Mouse (Mus musculus): ENCODE results near the gene Barx2.

The Barx2 gene

GRCm38 (mm10) chr9:31888333-31888732 lies 24.9 kb downstream of the Barx2 start:
- DNase-seq (ENCODE audit: low spot score): no peak

GRCm38 (mm10) chr9:31886258-31886657 lies 27.0 kb downstream of the Barx2 start:
- no peak for DNase-seq (ENCODE audit: low spot score)

- DNase-seq (ENCODE audit: low spot score): no peak
These were observed 30.9 kb downstream of the Barx2 start for GRCm38 (mm10) chr9:31882376-31882775.

- no peak for DNase-seq (ENCODE audit: low spot score)
These were observed 37.7 kb downstream of the Barx2 start for GRCm38 (mm10) chr9:31875556-31875955.

- no peak for DNase-seq (ENCODE audit: low spot score)
These were observed 39.0 kb downstream of the Barx2 start for GRCm38 (mm10) chr9:31874236-31874635.

GRCm38 (mm10) chr9:31871410-31871809 lies 41.9 kb downstream of the Barx2 start:
- no peak for DNase-seq (ENCODE audit: low spot score)

- DNase-seq (ENCODE audit: low spot score): no peak
These were observed 44.3 kb downstream of the Barx2 start for GRCm38 (mm10) chr9:31868823-31869460.

- DNase-seq (ENCODE audit: low spot score): no peak
These were observed 49.4 kb downstream of the Barx2 start for GRCm38 (mm10) chr9:31863830-31864229.

GRCm38 (mm10) chr9:31859446-31859845 lies 53.8 kb downstream of the Barx2 start:
- DNase-seq (ENCODE audit: low spot score): no peak

GRCm38 (mm10) chr9:31858720-31859340 lies 54.4 kb downstream of the Barx2 start:
- DNase-seq (ENCODE audit: low spot score): peak; percentile 16

GRCm38 (mm10) chr9:31857512-31857911 lies 55.8 kb downstream of the Barx2 start:
- no peak for DNase-seq (ENCODE audit: low spot score)

GRCm38 (mm10) chr9:31856437-31856836 lies 56.8 kb downstream of the Barx2 start:
- no peak for DNase-seq (ENCODE audit: low spot score)

- DNase-seq (ENCODE audit: low spot score): peak; percentile 52
These were observed 57.6 kb downstream of the Barx2 start for GRCm38 (mm10) chr9:31855668-31856067.

- peak; percentile 86 for DNase-seq (ENCODE audit: low spot score)
These were observed 61.6 kb downstream of the Barx2 start for GRCm38 (mm10) chr9:31851710-31852109.

- DNase-seq (ENCODE audit: low spot score): no peak
These were observed 62.6 kb downstream of the Barx2 start for GRCm38 (mm10) chr9:31850706-31851105.

- DNase-seq (ENCODE audit: low spot score): no peak
These were observed 63.9 kb downstream of the Barx2 start for GRCm38 (mm10) chr9:31849387-31849786.

- DNase-seq (ENCODE audit: low spot score): no peak
These were observed 68.6 kb downstream of the Barx2 start for GRCm38 (mm10) chr9:31844614-31845013.

- no peak for DNase-seq (ENCODE audit: low spot score)
These were observed 72.0 kb downstream of the Barx2 start for GRCm38 (mm10) chr9:31841108-31841815.

- no peak for DNase-seq (ENCODE audit: low spot score)
These were observed 72.7 kb downstream of the Barx2 start for GRCm38 (mm10) chr9:31840571-31840970.

- DNase-seq (ENCODE audit: low spot score): no peak
These were observed 73.2 kb downstream of the Barx2 start for GRCm38 (mm10) chr9:31840037-31840436.

GRCm38 (mm10) chr9:31839106-31840027 lies 73.9 kb downstream of the Barx2 start:
- no peak for DNase-seq (ENCODE audit: low spot score)

- no peak for DNase-seq (ENCODE audit: low spot score)
These were observed 75.2 kb downstream of the Barx2 start for GRCm38 (mm10) chr9:31838047-31838446.
